Mouse (Mus musculus) liver, embryonic 16.5 days (tissue): ENCODE data around the gene Pfkm. TPM values are rescaled to one million over a fixed set of nuclear protein-coding genes. Genes with fewer than 3 reads are reported as not detected.

Experiments
- ATAC-seq: fragments of 200-750 bp; cut with Nextera tagmentation; 2 replicates; pipeline ENCODE4 v1.8.0; 2017; ENCODE audit warnings: low read depth, mild to moderate bottlenecking, moderate number of reproducible peaks, moderate library complexity
- H3K27ac ChIP-seq: fragments of 300-500 bp; sonication (generic); 2 replicates; pipeline ENCODE4 v1.5.1; 2014; ENCODE audit warnings: mild to moderate bottlenecking, low read length
- H3K27me3 ChIP-seq: fragments of 300-500 bp; sonication (generic); 2 replicates; pipeline ENCODE4 v1.6.1; 2014; ENCODE audit warnings: low read depth, low read length, mixed read lengths; ENCODE audit not compliant: control insufficient read depth, insufficient read depth
- H3K36me3 ChIP-seq: fragments of 300-500 bp; sonication (generic); 2 replicates; pipeline ENCODE4 v1.6.1; 2014; ENCODE audit warnings: mild to moderate bottlenecking; ENCODE audit not compliant: control insufficient read depth, insufficient read depth
- H3K4me1 ChIP-seq: fragments of 300-500 bp; sonication (generic); 2 replicates; pipeline ENCODE4 v1.6.1; 2014; ENCODE audit warnings: low read depth, low read length, mixed read lengths; ENCODE audit not compliant: control insufficient read depth
- H3K4me2 ChIP-seq: fragments of 300-500 bp; sonication (generic); 2 replicates; pipeline ENCODE4 v1.6.1; 2014; ENCODE audit warnings: low read depth, low read length, mixed read lengths
- H3K4me3 ChIP-seq: fragments of 300-500 bp; sonication (generic); 2 replicates; pipeline ENCODE4 v1.5.1; 2014; ENCODE audit warnings: low read depth, mild to moderate bottlenecking, low read length
- H3K9ac ChIP-seq: fragments of 300-500 bp; sonication (generic); 2 replicates; pipeline ENCODE4 v1.6.1; 2014; ENCODE audit warnings: low read depth, low read length
- H3K9me3 ChIP-seq: fragments of 300-500 bp; sonication (generic); replicated peaks from 2 replicates; pipeline ENCODE4 v1.6.1; 2016; ENCODE audit warnings: low read length; ENCODE audit not compliant: control insufficient read depth
- WGBS: fragments of 180-500 bp; shearing (Covaris S2); extraction: QIAGEN DNeasy Blood & Tissue Kit; methylation state at CpG from one replicate; pipeline ENCODE4 v1.1.7; 2014; ENCODE audit not compliant: insufficient replicate concordance; 5-methylcytosine and 5-hydroxymethylcytosine counted together
- polyA plus RNA-seq: library from polyadenylated mRNA; unstranded; fragments of >200 nt; fragmentation: Nextera tagmentation; extraction: Ambion mirVana; gene quantifications from 2 replicates; pipeline ENCODE4 v1.2.1, GENCODE M21; 2015

Pfkm gene
- polyA plus RNA-seq, 1 experiment from 2014 or later = 22.7 TPM

DNA sequence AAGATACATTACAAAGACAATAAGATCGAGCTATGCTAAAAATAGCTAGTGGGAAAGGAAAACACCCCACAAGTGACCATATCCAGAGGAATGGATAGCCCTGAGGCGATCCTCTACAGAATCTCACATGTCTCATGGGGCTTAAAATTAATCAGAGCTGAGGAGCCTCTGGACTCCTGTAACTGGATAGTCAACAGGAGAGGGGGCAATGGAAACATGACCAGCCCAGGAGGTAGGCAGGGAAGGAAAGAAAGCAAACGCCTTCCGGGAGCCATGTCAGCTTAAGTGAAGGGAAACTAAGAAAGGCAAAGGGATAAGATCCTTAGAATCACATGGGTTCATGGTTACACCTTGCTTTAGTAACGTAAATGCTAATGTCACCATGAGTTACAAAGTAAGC is 48.4 kb downstream of the Pfkm start:
- 81% methylated on average over 5 of the region's 5 CpGs for WGBS
- H3K4me1 ChIP-seq = peaks cover 10% of the 10 kb centered on the region
- H3K27me3 ChIP-seq = no peaks in the 10 kb centered on the region
- peaks cover 5% of the 10 kb centered on the region for H3K36me3 ChIP-seq
- no peak overlapping the region for H3K4me3 ChIP-seq
- ATAC-seq = no peak
- H3K9me3 ChIP-seq = no peaks in the 10 kb centered on the region
- no peak overlapping the region for H3K4me2 ChIP-seq
- no peak overlapping the region for H3K9ac ChIP-seq
- no peak overlapping the region for H3K27ac ChIP-seq

- Histone ChIP-seq H3K4me3 (no peak overlapping the region), H3K4me1 (peaks cover 11% of the 10 kb centered on the region), H3K36me3 (peaks cover 2% of the 10 kb centered on the region; the same call in 1 of the 2 replicates), H3K9me3 (no peaks in the 10 kb centered on the region), H3K4me2 (no peak overlapping the region), H3K27me3 (no peaks in the 10 kb centered on the region), H3K27ac (no peak overlapping the region), H3K9ac (no peak overlapping the region)
- 92% methylated on average over 10 of the region's 10 CpGs for WGBS
- no peak for ATAC-seq
Observed at GRCm38 (mm10) chr15:98142515-98142914, 50.1 kb downstream of the Pfkm start.

DNA sequence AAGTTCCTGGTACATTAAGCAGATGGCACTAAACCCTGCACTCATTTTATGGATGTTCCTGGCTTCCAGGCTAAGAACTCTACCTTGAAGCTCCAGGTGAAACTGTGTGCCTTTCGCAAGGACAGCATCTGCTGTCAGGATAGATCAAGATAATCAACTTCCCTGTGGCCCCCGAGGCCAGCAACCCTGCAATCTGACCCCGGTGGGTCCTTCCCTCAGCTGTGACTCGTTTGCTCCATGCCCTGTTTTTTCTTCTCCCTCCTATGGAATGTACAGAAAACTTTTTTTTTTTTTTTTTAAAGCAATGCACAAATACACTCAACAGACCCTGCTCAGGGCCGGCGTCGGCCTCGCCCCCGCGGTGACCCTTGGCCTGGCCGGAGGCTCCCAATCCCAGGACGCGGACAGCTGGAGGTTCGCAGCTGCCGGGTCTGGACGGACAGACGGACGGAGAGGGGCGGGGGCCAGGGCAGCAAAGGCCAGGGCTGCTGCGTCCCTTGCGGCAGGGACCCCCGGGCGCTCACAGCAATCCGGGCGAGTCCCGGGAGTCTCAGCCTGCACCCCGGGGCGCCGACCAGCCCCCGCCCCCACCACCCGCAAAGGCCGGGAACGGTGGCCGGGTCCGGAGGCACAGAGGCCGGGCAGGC is 52.6 kb downstream of the Pfkm start:
- H3K27ac ChIP-seq = peak overlapping the region; percentile 81
- no peaks in the 10 kb centered on the region for H3K9me3 ChIP-seq
- H3K36me3 ChIP-seq = peaks cover 2% of the 10 kb centered on the region; the same call in 1 of the 2 replicates
- peak overlapping the region; percentile 95 for H3K9ac ChIP-seq
- ATAC-seq = peak; percentile 65
- H3K4me2 ChIP-seq = peak overlapping the region; percentile 91
- peaks cover 11% of the 10 kb centered on the region for H3K4me1 ChIP-seq
- WGBS = under 1% methylated on average over 31 of the region's 36 CpGs
- H3K27me3 ChIP-seq = no peaks in the 10 kb centered on the region
- peak overlapping the region; percentile 95 for H3K4me3 ChIP-seq

DNA sequence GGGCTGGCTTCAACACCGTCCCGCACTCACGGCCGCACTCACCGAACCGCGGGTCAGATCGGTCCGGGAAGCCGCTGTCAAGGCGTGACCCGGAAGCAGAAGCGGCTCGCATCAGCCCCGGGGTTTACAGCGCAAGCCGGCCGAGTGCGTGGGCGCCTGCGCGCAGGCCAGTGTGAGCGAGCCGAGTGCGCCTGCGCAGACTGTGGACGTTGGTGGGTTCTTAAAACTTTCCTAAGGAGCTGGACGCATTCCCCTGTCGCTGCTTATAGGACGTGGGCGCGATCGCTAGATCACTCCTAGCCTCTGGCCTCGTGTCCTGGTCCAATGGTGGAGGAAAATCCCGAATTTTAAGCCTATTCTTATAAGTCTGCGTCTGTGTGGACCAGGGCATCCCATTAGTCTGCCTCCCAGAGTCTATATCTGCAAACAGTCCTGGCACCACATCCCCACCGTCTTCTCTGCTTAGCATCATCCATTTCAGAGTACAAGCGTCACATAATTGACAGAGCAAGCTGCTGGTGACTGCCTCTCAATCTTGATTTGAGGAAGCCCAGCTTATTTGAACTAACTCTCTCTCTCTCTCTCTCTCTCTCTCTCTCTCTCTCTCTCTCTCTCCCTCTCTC is 53.3 kb downstream of the Pfkm start:
- Histone ChIP-seq H3K4me3 (peak overlapping the region; percentile 95), H3K27ac (peak overlapping the region; percentile 81), H3K36me3 (peaks cover 2% of the 10 kb centered on the region; the same call in 1 of the 2 replicates), H3K9ac (peak overlapping the region; percentile 95), H3K9me3 (no peaks in the 10 kb centered on the region), H3K4me2 (peak overlapping the region; percentile 91), H3K27me3 (no peaks in the 10 kb centered on the region), H3K4me1 (peaks cover 11% of the 10 kb centered on the region)
- ATAC-seq = peak; percentile 98
- 1% methylated on average over 38 of the region's 38 CpGs for WGBS

DNA sequence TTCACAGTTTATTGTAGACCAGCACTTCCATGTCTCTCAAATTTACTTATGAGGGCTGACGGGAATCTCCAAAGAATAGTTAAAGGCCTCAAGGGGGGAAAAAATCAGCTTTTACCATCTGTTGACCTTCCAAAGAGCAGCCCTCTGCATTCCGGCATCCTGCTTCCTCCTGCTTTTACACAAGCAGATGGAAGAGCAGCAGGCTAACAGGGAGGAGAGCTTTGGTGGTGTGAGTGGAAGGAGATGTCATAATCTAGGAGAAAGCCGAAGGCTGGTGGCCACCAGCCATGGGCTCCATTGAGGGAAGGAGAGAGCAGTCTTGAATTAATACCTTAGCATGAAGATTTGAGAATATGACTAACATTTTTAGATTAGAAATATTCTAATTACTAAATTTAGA is 56.0 kb downstream of the Pfkm start:
- no peak overlapping the region for H3K27ac ChIP-seq

DNA sequence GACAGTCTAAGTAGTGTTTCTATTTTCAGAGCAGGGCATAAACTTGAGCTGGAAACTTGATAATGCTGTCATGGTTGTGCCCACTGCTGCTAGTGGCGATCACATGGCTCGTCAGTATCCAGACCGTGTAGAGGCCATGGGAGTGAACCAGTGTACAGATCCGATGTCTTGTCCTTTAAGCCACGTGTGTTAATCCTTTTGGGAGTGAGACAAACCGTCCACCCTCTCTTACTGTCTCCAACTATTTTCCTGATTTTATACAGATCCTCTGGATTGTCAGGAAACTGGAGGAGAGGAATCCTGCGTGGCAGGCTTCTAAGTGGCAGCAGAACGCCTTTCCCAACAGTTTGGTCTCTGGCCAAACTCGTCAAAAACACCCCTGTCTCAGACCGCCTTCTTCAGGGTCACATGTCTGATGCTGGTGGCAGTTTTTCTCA is 56.8 kb downstream of the Pfkm start:
- no peak overlapping the region for H3K4me3 ChIP-seq
- ATAC-seq = no peak

More for the DNA sequence above, 56.0 kb downstream of the Pfkm start:
- no peak for ATAC-seq
- H3K4me2 ChIP-seq = no peak overlapping the region
- no peaks in the 10 kb centered on the region for H3K36me3 ChIP-seq
- H3K4me3 ChIP-seq = no peak overlapping the region
- no peaks in the 10 kb centered on the region for H3K9me3 ChIP-seq
- H3K27me3 ChIP-seq = no peaks in the 10 kb centered on the region
- no peak overlapping the region for H3K9ac ChIP-seq
- 80% methylated on average over 3 of the region's 3 CpGs for WGBS
- peaks cover 11% of the 10 kb centered on the region for H3K4me1 ChIP-seq

DNA sequence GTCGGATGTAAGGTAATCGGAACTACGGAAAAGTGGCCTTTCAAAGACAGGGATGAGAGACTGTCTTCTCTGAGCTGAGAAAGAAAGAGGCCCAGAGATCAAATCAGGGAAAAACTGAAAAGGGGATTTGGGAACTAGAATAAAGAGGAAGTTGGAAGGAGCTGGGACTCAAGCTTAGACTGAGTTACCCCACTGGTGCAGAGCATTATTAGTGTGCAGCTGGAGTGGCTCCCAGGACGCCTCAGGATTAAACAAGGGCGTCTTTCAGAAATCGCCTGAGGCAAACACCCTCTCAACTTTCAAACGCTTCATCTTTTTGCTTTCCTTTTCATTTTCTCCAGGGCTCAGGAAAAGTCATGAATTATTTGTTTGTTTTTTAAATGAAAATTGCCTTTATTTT is 60.5 kb downstream of the Pfkm start:
- no peaks in the 10 kb centered on the region for H3K4me1 ChIP-seq
- no peak for ATAC-seq
- no peaks in the 10 kb centered on the region for H3K36me3 ChIP-seq
- 71% methylated on average over 7 of the region's 7 CpGs for WGBS
- H3K4me2 ChIP-seq = no peak overlapping the region
- no peak overlapping the region for H3K27ac ChIP-seq
- no peaks in the 10 kb centered on the region for H3K27me3 ChIP-seq
- no peak overlapping the region for H3K9ac ChIP-seq
- no peaks in the 10 kb centered on the region for H3K9me3 ChIP-seq
- no peak overlapping the region for H3K4me3 ChIP-seq

More for the DNA sequence above, 56.8 kb downstream of the Pfkm start:
- Histone ChIP-seq H3K4me2 (no peak overlapping the region), H3K9me3 (no peaks in the 10 kb centered on the region), H3K36me3 (no peaks in the 10 kb centered on the region), H3K27ac (no peak overlapping the region), H3K9ac (no peak overlapping the region), H3K4me1 (peaks cover 11% of the 10 kb centered on the region), H3K27me3 (no peaks in the 10 kb centered on the region)
- WGBS = 57% methylated on average over 10 of the region's 10 CpGs

DNA sequence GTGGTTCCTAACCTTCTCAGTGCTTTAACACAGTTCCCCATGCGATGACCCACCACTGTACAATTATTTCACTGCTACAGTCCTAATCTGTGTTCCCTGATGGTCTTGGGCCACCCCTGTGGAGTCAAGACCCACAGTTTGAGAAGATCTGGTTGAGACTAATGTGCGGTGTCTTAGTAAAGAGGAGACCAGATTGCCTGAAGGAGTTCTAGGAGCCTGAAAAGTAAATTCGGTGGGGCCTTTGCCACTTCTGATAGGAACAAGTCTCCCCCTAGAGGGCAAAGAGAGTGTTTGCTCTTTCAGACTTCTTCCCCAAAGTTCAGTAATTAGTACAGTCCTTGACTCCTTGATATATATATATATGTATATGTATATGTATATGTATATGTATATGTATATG is 61.2 kb downstream of the Pfkm start:
- no peaks in the 10 kb centered on the region for H3K27me3 ChIP-seq
- ATAC-seq = no peak
- no peak overlapping the region for H3K4me3 ChIP-seq
- no peaks in the 10 kb centered on the region for H3K4me1 ChIP-seq
- no peak overlapping the region for H3K9ac ChIP-seq
- H3K4me2 ChIP-seq = no peak overlapping the region
- no peaks in the 10 kb centered on the region for H3K9me3 ChIP-seq
- no peaks in the 10 kb centered on the region for H3K36me3 ChIP-seq
- 34% methylated on average over 3 of the region's 3 CpGs for WGBS
- H3K27ac ChIP-seq = no peak overlapping the region

DNA sequence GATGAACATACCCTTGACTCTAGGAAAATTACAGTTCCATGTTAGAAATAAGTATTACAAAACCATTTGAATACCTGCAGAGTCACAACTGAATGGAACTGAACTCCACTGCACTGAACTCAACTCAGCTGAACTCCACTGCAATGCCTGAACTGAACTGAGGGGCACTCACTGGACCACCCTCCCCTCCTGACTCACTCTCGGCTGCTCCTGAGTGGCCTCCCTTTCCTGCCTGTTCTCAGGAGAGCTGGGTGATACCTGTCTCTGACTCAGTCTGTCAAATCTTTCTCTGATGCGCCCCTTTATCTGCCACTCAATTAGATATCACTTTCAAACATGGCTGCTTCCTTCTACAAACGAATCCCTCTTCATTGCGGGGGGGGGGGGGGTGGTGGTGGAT is 61.8 kb downstream of the Pfkm start:
- 45% methylated on average over 4 of the region's 4 CpGs for WGBS
- Histone ChIP-seq H3K27me3 (no peaks in the 10 kb centered on the region), H3K9me3 (no peaks in the 10 kb centered on the region), H3K4me1 (no peaks in the 10 kb centered on the region), H3K4me3 (no peak overlapping the region), H3K9ac (no peak overlapping the region), H3K27ac (no peak overlapping the region), H3K4me2 (no peak overlapping the region), H3K36me3 (no peaks in the 10 kb centered on the region)
- ATAC-seq = no peak
